Mouse (Mus musculus) spleen, adult 2 months (tissue): ENCODE measurements around the gene Serpinb9. TPM values are rescaled to one million over a fixed set of nuclear protein-coding genes. Genes with fewer than 3 reads are reported as not detected.

Source experiments
- DNase-seq, 2 experiments: peaks; one replicate each; pipeline versions ENCODE4 v3.0.0 to v3.0.0-alpha.2; 2012 to 2021; ENCODE audit warnings: low spot score in 2 of 2, low read depth in 1 of 2
- H3K27ac ChIP-seq: fragments of 200-500 bp; 2 replicates; pipeline ENCODE4 v1.5.1; 2012; ENCODE audit warnings: low read length, inconsistent platforms; ENCODE audit not compliant: insufficient read depth
- H3K27me3 ChIP-seq: fragments of 200-500 bp; 2 replicates; pipeline ENCODE4 v1.6.1; 2012; ENCODE audit warnings: mild to moderate bottlenecking, moderate library complexity, low read length, inconsistent platforms; ENCODE audit not compliant: control insufficient read depth, insufficient read depth
- H3K36me3 ChIP-seq: fragments of 200-500 bp; 2 replicates; pipeline ENCODE4 v1.6.1; 2012; ENCODE audit warnings: mild to moderate bottlenecking, low read length, inconsistent platforms; ENCODE audit not compliant: control insufficient read depth, insufficient read depth
- H3K4me1 ChIP-seq: fragments of 200-500 bp; 2 replicates; pipeline ENCODE4 v1.6.1; 2011; ENCODE audit warnings: inconsistent platforms; ENCODE audit not compliant: control insufficient read depth, insufficient read depth, insufficient read length
- H3K4me3 ChIP-seq: fragments of 200-500 bp; 2 replicates; pipeline ENCODE4 v1.5.1; 2011; ENCODE audit warnings: mild to moderate bottlenecking, inconsistent platforms; ENCODE audit not compliant: insufficient read depth, insufficient read length; ENCODE audit errors: extremely low read depth
- CTCF ChIP-seq: fragments of 200-500 bp; IDR thresholded peaks from 2 replicates; pipeline ENCODE4 v1.5.1; 2011; ENCODE audit warnings: mild to moderate bottlenecking, inconsistent platforms; ENCODE audit not compliant: insufficient read depth, insufficient read length, insufficient replicate concordance; ENCODE audit errors: extremely low read depth
- POLR2A ChIP-seq: fragments of 200-500 bp; IDR thresholded peaks from 2 replicates; pipeline ENCODE4 v1.6.1; 2011; ENCODE audit warnings: low read depth, low read length, inconsistent platforms
- WGBS: fragments of 180-500 bp; shearing (Covaris S2); methylation state at CpG from one replicate; pipeline ENCODE4 v1.1.7; 2018; 5-methylcytosine and 5-hydroxymethylcytosine counted together
- polyA plus RNA-seq: library from polyadenylated mRNA; depleted of rRNA; stranded (reverse); fragments of >200 nt; gene quantifications from 2 replicates; pipeline ENCODE4 v1.2.3, GENCODE M21; 2012; rRNA removed

Serpinb9 gene
- polyA plus RNA-seq, 1 experiment: 7.0 TPM

DNA sequence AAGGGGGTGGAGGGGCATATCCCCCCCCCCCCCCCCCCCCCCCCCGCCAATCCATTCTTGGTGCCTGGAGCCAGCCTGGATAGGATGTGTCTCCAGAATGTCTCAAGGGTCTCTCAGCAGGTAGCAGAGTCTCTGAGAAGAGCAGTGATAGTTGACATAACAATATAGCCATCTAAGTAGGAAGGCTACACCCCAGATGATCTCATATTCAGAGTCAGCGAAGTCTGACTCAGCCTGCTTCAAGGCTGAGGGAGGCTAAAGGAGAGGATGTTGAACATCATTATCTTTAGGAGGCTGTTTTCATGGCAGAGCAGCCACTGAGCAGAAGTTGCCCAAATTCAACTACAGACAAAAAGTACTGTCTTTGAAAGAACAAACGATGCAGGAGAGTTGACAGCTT, 27.2 kb downstream of the Serpinb9 start:
- 67% methylated on average over 3 of the region's 3 CpGs for WGBS
- Histone ChIP-seq H3K4me3 (no peak overlapping the region), H3K36me3 (no peaks in the 10 kb centered on the region), H3K27me3 (no peaks in the 10 kb centered on the region), H3K27ac (no peak overlapping the region), H3K4me1 (no peaks in the 10 kb centered on the region)
- no peak for DNase-seq
- no peak for TF ChIP-seq CTCF

DNA sequence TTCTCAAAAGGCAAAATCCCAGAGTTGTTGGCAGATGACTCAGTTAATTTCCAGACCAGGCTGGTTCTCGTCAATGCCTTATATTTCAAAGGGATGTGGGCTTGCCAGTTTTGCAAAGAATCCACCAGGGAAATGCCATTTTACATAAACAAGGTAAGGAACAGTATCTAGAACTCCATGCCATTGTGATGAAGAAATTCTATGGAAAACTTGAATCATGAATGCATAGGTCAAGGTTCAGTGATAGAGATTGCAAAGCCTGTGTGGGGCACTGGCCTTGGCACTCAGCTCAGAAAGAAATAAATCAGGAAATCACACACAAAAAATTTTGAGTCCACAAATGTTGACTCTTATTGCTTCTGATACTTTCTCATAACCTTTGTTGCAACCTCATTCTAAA, 32.5 kb downstream of the Serpinb9 start:
- H3K36me3 ChIP-seq: no peaks in the 10 kb centered on the region
- no peak overlapping the region for H3K27ac ChIP-seq
- TF ChIP-seq POLR2A (no peak), CTCF (no peak)
- no peaks in the 10 kb centered on the region for H3K4me1 ChIP-seq
- DNase-seq: no peak
- WGBS: 91% methylated on average over 1 of the region's 1 CpGs
- H3K4me3 ChIP-seq: no peak overlapping the region
- H3K27me3 ChIP-seq: no peaks in the 10 kb centered on the region

DNA sequence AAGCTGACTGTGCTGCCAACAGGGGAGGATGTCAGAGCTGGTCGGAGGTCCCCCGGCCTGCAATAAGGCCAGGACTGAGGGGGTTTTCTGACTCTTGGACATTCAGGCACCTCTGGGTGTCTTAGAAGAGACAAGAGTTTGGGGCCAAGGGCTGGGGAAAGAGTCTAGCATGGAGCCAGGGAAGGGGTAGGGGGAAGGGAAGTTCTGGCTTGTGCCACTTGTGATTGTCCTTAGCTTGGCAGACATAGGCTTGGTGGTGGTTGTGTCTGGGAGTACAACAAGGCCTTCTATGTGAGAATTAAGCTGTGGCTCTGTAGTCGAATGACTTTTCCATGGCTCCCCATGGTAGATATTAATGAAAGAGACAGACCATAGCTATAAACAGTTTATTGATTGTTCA, 40.5 kb downstream of the Serpinb9 start:
- H3K36me3 ChIP-seq: no peaks in the 10 kb centered on the region
- no peaks in the 10 kb centered on the region for H3K27me3 ChIP-seq
- 96% methylated on average over 3 of the region's 3 CpGs for WGBS
- no peak for TF ChIP-seq POLR2A
- no peak for TF ChIP-seq CTCF
- no peak overlapping the region for H3K4me3 ChIP-seq
- no peak for DNase-seq
- H3K4me1 ChIP-seq: peaks cover 4% of the 10 kb centered on the region; the same call in 1 of the 2 replicates
- H3K27ac ChIP-seq: no peak overlapping the region

DNA sequence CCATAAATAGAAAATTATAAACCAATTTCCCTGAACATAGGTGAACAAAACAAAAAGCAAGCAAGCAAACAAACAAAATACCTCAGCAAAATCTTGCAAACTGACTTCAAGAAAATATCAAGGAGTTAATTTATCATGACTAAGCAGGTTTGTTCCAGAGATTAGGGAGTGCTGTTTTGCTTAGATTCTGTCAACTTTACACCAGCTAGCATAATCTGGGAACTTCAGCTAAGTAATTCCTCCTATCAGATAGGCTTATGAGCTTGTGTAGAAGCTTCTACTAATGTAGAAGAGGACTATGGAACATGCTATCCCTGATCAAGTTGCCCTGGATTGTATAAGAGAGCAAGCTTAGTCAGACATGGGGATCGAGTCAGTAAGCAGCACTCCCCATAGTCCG, 44.2 kb downstream of the Serpinb9 start:
- Histone ChIP-seq H3K27me3 (no peaks in the 10 kb centered on the region), H3K36me3 (no peaks in the 10 kb centered on the region), H3K4me1 (peaks cover 4% of the 10 kb centered on the region; the same call in 1 of the 2 replicates), H3K27ac (no peak overlapping the region), H3K4me3 (no peak overlapping the region)
- TF ChIP-seq POLR2A: no peak
- no peak for TF ChIP-seq CTCF
- 90% methylated on average over 2 of the region's 2 CpGs for WGBS
- DNase-seq: no peak

DNA sequence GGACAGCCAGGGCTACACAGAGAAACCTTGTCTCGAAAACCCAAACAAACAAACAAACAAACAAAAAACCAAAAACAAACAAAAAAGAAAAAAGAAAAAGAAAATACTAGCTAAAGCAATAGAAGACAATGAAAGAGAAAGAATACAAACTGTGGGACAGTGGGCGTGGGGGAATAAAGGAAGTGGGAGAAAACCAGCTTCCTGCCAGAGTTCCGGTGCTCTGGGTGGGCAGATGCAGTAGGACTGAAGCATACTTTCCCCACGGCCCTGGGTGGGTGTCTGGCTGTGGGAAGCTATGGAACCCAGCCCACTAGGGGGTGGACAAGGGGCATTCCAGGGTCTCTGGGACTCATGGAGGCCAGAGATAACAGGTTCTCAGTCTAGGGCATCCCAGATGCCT, 45.1 kb downstream of the Serpinb9 start:
- no peak for DNase-seq
- H3K36me3 ChIP-seq: no peaks in the 10 kb centered on the region
- H3K27ac ChIP-seq: no peak overlapping the region
- no peak for TF ChIP-seq POLR2A
- no peak for TF ChIP-seq CTCF
- no peak overlapping the region for H3K4me3 ChIP-seq
- 32% methylated on average over 4 of the region's 4 CpGs for WGBS
- H3K4me1 ChIP-seq: peaks cover 4% of the 10 kb centered on the region; the same call in 1 of the 2 replicates
- H3K27me3 ChIP-seq: no peaks in the 10 kb centered on the region

DNA sequence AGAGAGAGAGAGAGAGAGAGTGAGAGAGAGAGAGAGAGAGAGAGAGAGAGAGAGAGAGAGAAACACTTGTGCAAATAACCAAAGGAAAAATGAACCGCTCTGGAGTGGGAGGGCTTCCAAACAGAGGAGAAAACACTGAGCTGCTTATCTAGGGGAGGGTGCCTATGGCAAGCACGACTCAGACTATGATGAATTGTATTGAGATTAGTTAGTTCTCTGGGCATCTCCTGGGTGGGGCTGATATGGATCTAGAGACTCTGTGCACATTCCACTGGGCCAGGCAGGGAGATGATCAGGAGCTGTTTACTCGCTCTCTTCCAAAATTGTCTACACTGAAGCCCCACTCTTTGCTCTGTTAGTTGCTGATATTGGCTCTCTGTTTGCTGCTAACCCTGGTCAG, 48.6 kb downstream of the Serpinb9 start:
- no peak for TF ChIP-seq POLR2A
- no peak for TF ChIP-seq CTCF
- Histone ChIP-seq H3K4me1 (peaks cover 4% of the 10 kb centered on the region; the same call in 1 of the 2 replicates), H3K27me3 (no peaks in the 10 kb centered on the region), H3K27ac (no peak overlapping the region), H3K36me3 (no peaks in the 10 kb centered on the region), H3K4me3 (no peak overlapping the region)
- 78% methylated on average over 3 of the region's 3 CpGs for WGBS
- no peak for DNase-seq

DNA sequence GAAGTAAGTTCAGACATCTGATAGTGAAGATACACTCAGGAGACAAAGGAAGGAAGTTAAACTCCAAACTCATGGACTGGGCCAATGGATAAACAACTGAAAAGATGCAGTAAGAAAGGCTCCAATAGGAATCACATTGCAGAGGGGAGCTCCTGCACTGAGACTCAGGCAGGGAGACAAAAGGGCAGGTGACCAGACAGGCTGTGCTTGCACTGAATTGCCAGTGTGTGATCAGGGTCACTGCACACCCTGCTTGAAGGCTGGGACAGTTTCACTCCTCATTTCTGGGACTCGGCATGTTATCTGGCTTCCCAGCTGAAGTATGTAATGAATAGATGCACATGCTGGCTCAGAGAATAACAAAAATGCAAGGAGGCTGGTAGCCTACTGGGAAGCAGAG, 60.0 kb downstream of the Serpinb9 start:
- DNase-seq: no peak
- no peak for TF ChIP-seq CTCF
- no peak for TF ChIP-seq POLR2A
- H3K27ac ChIP-seq: no peak overlapping the region
- no peak overlapping the region for H3K4me3 ChIP-seq
- peaks cover 3% of the 10 kb centered on the region; the same call in 1 of the 2 replicates for H3K4me1 ChIP-seq
- no peaks in the 10 kb centered on the region for H3K27me3 ChIP-seq
- 89% methylated on average over 1 of the region's 1 CpGs for WGBS
- H3K36me3 ChIP-seq: no peaks in the 10 kb centered on the region

Other genes starting within 250 kb of the Serpinb9 start
- not detected in 2 replicates for gene Mylk4, start 219.3 kb upstream of the Serpinb9 start, polyA plus RNA-seq
- gene Wrnip1, start 201.2 kb upstream of the Serpinb9 start, polyA plus RNA-seq: 26.6 and 37.1 TPM in 2 replicates
- gene D930007J09Rik, start 200.4 kb upstream of the Serpinb9 start, polyA plus RNA-seq: not detected in 2 replicates
- 24.6 and 30.2 TPM in 2 replicates for gene Serpinb1a, start 152.1 kb upstream of the Serpinb9 start, polyA plus RNA-seq
- gene Serpinb1c, start 105.0 kb upstream of the Serpinb9 start, polyA plus RNA-seq: not detected in 2 replicates
- 10.5 and 13.0 TPM in 2 replicates for gene Serpinb6b, start 38.0 kb upstream of the Serpinb9 start, polyA plus RNA-seq
- gene Serpinb9b, start 24.2 kb downstream of the Serpinb9 start, polyA plus RNA-seq: 0.32 and 0.36 TPM in 2 replicates
- 0.06 and 0.21 TPM in 2 replicates for gene Serpinb1b, start 75.3 kb downstream of the Serpinb9 start, polyA plus RNA-seq
- not detected in 2 replicates for gene Serpinb9c, start 156.5 kb downstream of the Serpinb9 start, polyA plus RNA-seq
- not detected in 2 replicates for gene Serpinb9d, start 189.7 kb downstream of the Serpinb9 start, polyA plus RNA-seq
- gene Serpinb9e, start 246.4 kb downstream of the Serpinb9 start, polyA plus RNA-seq: not detected in 2 replicates